ENCODE assay signal across 12 mouse cellular contexts in genomic region chr1:140693482-140693881, GRCm38 (mm10).
"Had no signal": no experiment of that assay in that cellular context is flagged by ENCODE, and none has a peak within 500 bp of the region (broad histone marks: within the 10 kb centered on the region; RNA-seq: fewer than 3 reads in every experiment).

No protein-coding gene starts in this region.

- DNase-seq: left cerebral cortex, postnatal 4 days; liver; liver, embryonic 13.5 days; liver, postnatal 0 days; lung, adult 18-20 months; lung, adult 2 months; lung, embryonic 14.5 days; lung, postnatal 10 days; lung, postnatal 14 days; lung, postnatal 36 days; lung, postnatal 4 days; midbrain, embryonic 14.5 days had no signal
